Mouse (Mus musculus): ENCODE results near the gene Cpa4. TPM values are rescaled to one million over a fixed set of nuclear protein-coding genes. Genes with fewer than 3 reads are reported as not detected.

The Cpa4 gene
- polyA plus RNA-seq, 2 experiments: 0.05 to 0.07 TPM

GRCm38 (mm10) chr6:30621986-30622389, 53.8 kb downstream of the Cpa4 start:
- no peak overlapping the region for H3K4me3 ChIP-seq (ENCODE audit: insufficient read depth in 1 of 2, low read depth in 2 of 2, low read length in 2 of 2)
- H3K9me3 ChIP-seq (ENCODE audit: control insufficient read depth, low read length): no peaks in the 10 kb centered on the region
- ATAC-seq (ENCODE audit: insufficient read depth) (no peak), DNase-seq (ENCODE audit: low read depth in 3 of 3, low spot score in 3 of 3) (no peak)
- H3K9ac ChIP-seq (replicated peaks): no peak overlapping the region
- H3K27me3 ChIP-seq (ENCODE audit: control insufficient read depth, insufficient read depth, low read length): peaks cover 7% of the 10 kb centered on the region
- no peaks in the 10 kb centered on the region for H3K4me1 ChIP-seq (replicated peaks; ENCODE audit: control insufficient read depth in 2 of 2, insufficient read depth in 2 of 2, low read length in 1 of 2)
- no peaks in the 10 kb centered on the region for H3K36me3 ChIP-seq (replicated peaks; ENCODE audit: control insufficient read depth, insufficient read depth, low read depth)
- H3K27ac ChIP-seq: no peak overlapping the region
- TF ChIP-seq EP300 (IDR thresholded peaks at IDR 0.05; ENCODE audit: low read depth) (no peak), CTCF (IDR thresholded peaks at IDR 0.05; ENCODE audit: low read depth) (no peak)
- H3K4me2 ChIP-seq (ENCODE audit: low read depth): no peak overlapping the region
- WGBS (ENCODE audit: insufficient replicate concordance): 27% methylated on average over 4 of the region's 4 CpGs

DNA sequence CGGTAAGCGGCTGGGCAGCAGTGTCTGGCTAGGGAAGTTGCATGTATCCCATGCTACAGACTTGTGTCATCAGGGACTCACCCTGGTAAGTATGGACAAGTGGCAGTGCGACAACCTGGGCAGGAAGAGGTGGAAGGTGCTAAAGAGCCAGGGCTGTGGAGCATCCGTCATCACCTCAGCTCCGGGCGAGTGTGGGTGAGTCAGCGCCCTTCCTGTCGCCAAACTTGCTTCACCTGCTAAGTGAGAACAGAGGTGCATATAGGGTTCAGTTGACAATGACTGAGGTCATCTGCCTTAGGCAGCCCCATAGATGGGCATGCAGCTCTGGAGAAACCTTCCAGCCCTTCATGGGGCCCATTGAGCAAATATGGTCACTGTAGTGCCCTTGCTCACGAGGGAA, 56.6 kb downstream of the Cpa4 start:
- Histone ChIP-seq H3K27ac (no peak overlapping the region), H3K4me1 (replicated peaks; ENCODE audit: control insufficient read depth in 2 of 2, insufficient read depth in 2 of 2, low read length in 1 of 2) (no peaks in the 10 kb centered on the region), H3K4me3 (ENCODE audit: insufficient read depth in 1 of 2, low read depth in 2 of 2, low read length in 2 of 2) (no peak overlapping the region), H3K36me3 (replicated peaks; ENCODE audit: control insufficient read depth, insufficient read depth, low read depth) (no peaks in the 10 kb centered on the region), H3K27me3 (ENCODE audit: control insufficient read depth, insufficient read depth, low read length) (no peaks in the 10 kb centered on the region; the same call in 1 of the 2 replicates), H3K4me2 (ENCODE audit: low read depth) (no peak overlapping the region), H3K9me3 (ENCODE audit: control insufficient read depth, low read length) (no peaks in the 10 kb centered on the region), H3K9ac (replicated peaks) (no peak overlapping the region)
- DNase-seq (ENCODE audit: low read depth in 3 of 3, low spot score in 3 of 3) (no peak), ATAC-seq (ENCODE audit: insufficient read depth) (no peak)
- TF ChIP-seq CTCF (IDR thresholded peaks at IDR 0.05; ENCODE audit: low read depth) (no peak), EP300 (IDR thresholded peaks at IDR 0.05; ENCODE audit: low read depth) (no peak)
- 71% methylated on average over 9 of the region's 9 CpGs for WGBS (ENCODE audit: insufficient replicate concordance)

DNA sequence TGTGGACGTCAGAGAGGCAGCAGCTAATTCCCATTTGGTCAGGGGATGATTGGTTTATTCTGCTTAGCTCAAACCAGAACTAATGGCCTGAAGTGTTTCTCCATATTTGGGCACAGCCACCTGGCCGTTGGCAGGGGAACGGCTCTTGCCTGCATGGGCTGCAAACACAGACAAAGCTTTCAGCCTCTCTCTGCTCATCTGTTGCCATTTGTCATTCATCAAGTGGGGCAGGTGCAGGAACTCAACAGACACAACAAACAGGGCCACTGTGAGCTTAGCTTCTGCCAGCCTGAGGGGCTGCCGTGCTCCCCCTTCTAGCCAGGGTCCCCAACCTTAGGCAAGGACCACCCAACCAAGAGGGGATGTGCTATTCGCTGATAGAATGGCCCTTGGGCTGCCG, 60.0 kb downstream of the Cpa4 start:
- no peak for DNase-seq (ENCODE audit: low read depth in 3 of 3, low spot score in 3 of 3)
- 62% methylated on average over 6 of the region's 6 CpGs for WGBS (ENCODE audit: insufficient replicate concordance)
- no peaks in the 10 kb centered on the region for H3K4me1 ChIP-seq (replicated peaks; ENCODE audit: control insufficient read depth in 2 of 2, insufficient read depth in 2 of 2, low read length in 1 of 2)

DNA sequence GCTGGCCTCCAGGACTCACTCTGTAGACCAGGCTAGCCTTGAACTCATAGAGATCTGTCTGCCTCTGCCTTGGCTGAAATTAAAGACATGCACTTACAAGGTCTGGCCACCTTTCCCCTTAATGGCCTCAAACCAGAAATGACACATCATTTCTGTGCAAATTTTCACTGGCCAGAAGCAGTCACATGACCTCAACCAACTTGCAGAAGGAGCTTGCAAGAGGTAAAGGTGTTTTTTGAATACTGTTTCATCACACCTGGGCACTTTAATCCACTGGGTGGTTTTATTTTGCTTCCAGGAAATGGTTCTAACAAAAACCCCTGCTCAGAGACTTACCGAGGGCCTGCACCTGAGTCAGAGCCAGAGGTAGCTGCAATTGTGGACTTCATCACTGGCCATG, 61.8 kb downstream of the Cpa4 start:
- 68% methylated on average over 1 of the region's 1 CpGs for WGBS (ENCODE audit: insufficient replicate concordance)
- ATAC-seq (ENCODE audit: insufficient read depth) (no peak), DNase-seq (ENCODE audit: low read depth in 3 of 3, low spot score in 3 of 3) (no peak)
- Histone ChIP-seq H3K4me1 (replicated peaks; ENCODE audit: control insufficient read depth in 2 of 2, insufficient read depth in 2 of 2, low read length in 1 of 2) (no peaks in the 10 kb centered on the region), H3K9me3 (ENCODE audit: control insufficient read depth, low read length) (no peaks in the 10 kb centered on the region), H3K4me2 (ENCODE audit: low read depth) (no peak overlapping the region), H3K9ac (replicated peaks) (no peak overlapping the region), H3K27me3 (ENCODE audit: control insufficient read depth, insufficient read depth, low read length) (no peaks in the 10 kb centered on the region), H3K36me3 (replicated peaks; ENCODE audit: control insufficient read depth, insufficient read depth, low read depth) (no peaks in the 10 kb centered on the region), H3K4me3 (ENCODE audit: insufficient read depth in 1 of 2, low read depth in 2 of 2, low read length in 2 of 2) (no peak overlapping the region), H3K27ac (no peak overlapping the region)
- no peak for TF ChIP-seq EP300 (IDR thresholded peaks at IDR 0.05; ENCODE audit: low read depth)
- no peak for TF ChIP-seq CTCF (IDR thresholded peaks at IDR 0.05; ENCODE audit: low read depth)

More for the DNA sequence above, 60.0 kb downstream of the Cpa4 start:
- TF ChIP-seq EP300 (IDR thresholded peaks at IDR 0.05; ENCODE audit: low read depth) (no peak), CTCF (IDR thresholded peaks at IDR 0.05; ENCODE audit: low read depth) (no peak)
- ATAC-seq (ENCODE audit: insufficient read depth): no peak
- Histone ChIP-seq H3K4me2 (ENCODE audit: low read depth) (no peak overlapping the region), H3K27me3 (ENCODE audit: control insufficient read depth, insufficient read depth, low read length) (no peaks in the 10 kb centered on the region), H3K36me3 (replicated peaks; ENCODE audit: control insufficient read depth, insufficient read depth, low read depth) (no peaks in the 10 kb centered on the region), H3K27ac (no peak overlapping the region), H3K4me3 (ENCODE audit: insufficient read depth in 1 of 2, low read depth in 2 of 2, low read length in 2 of 2) (no peak overlapping the region), H3K9me3 (ENCODE audit: control insufficient read depth, low read length) (no peaks in the 10 kb centered on the region), H3K9ac (replicated peaks) (no peak overlapping the region)

- WGBS (ENCODE audit: insufficient replicate concordance): 50% methylated on average over 8 of the region's 8 CpGs
- Histone ChIP-seq H3K4me1 (replicated peaks; ENCODE audit: control insufficient read depth in 2 of 2, insufficient read depth in 2 of 2, low read length in 1 of 2) (peaks cover 0 to 19% of the 10 kb centered on the region in 2 experiments; a peak in 2 of 4 replicates), H3K36me3 (replicated peaks; ENCODE audit: control insufficient read depth, insufficient read depth, low read depth) (no peaks in the 10 kb centered on the region), H3K4me3 (ENCODE audit: insufficient read depth in 1 of 2, low read depth in 2 of 2, low read length in 2 of 2) (no peak overlapping the region), H3K9ac (replicated peaks) (no peak overlapping the region), H3K27ac (no peak overlapping the region), H3K4me2 (ENCODE audit: low read depth) (no peak overlapping the region), H3K9me3 (ENCODE audit: control insufficient read depth, low read length) (no peaks in the 10 kb centered on the region), H3K27me3 (ENCODE audit: control insufficient read depth, insufficient read depth, low read length) (no peaks in the 10 kb centered on the region)
- ATAC-seq (ENCODE audit: insufficient read depth): no peak
- TF ChIP-seq EP300 (IDR thresholded peaks at IDR 0.05; ENCODE audit: low read depth): no peak
- TF ChIP-seq CTCF (IDR thresholded peaks at IDR 0.05; ENCODE audit: low read depth): no peak
- peak in 1 of 3 experiments; percentile 6 for DNase-seq (ENCODE audit: low read depth in 3 of 3, low spot score in 3 of 3)
These were observed 67.2 kb downstream of the Cpa4 start for GRCm38 (mm10) chr6:30635361-30635862.
